Mouse (Mus musculus) thymus, adult 2 months (tissue): ENCODE measurements around the gene Parg. TPM values are rescaled to one million over a fixed set of nuclear protein-coding genes. Genes with fewer than 3 reads are reported as not detected.
"Not testable (repeated sequence)": the region's sequence is repeated elsewhere in the genome, so short reads cannot be mapped to it uniquely, and the experiment has no call there.

Experiments used
- DNase-seq: peaks from one replicate; pipeline ENCODE4 v3.0.0; 2021
- H3K27ac ChIP-seq: fragments of 200-500 bp; 2 replicates; pipeline ENCODE4 v1.5.1; 2012; ENCODE audit warnings: low read length, control low read depth; ENCODE audit not compliant: control insufficient read depth, insufficient read depth
- H3K27me3 ChIP-seq: fragments of 200-500 bp; 2 replicates; pipeline ENCODE4 v1.6.1; 2012; ENCODE audit warnings: mild to moderate bottlenecking, low read length, moderate library complexity, mixed read lengths; ENCODE audit not compliant: control insufficient read depth, insufficient read depth
- H3K36me3 ChIP-seq: fragments of 200-500 bp; 2 replicates; pipeline ENCODE4 v1.6.1; 2012; ENCODE audit warnings: mild to moderate bottlenecking, low read length, moderate library complexity; ENCODE audit not compliant: control insufficient read depth, insufficient read depth
- H3K4me1 ChIP-seq: fragments of 200-500 bp; replicated peaks from 2 replicates; pipeline ENCODE4 v1.6.1; 2012; ENCODE audit warnings: low read length; ENCODE audit not compliant: control insufficient read depth, insufficient read depth
- H3K4me3 ChIP-seq: fragments of 200-500 bp; 2 replicates; pipeline ENCODE4 v1.5.1; 2012; ENCODE audit warnings: mild to moderate bottlenecking, low read length, control low read depth, moderate library complexity; ENCODE audit not compliant: control insufficient read depth, insufficient read depth
- CTCF ChIP-seq: fragments of 200-500 bp; IDR thresholded peaks from 2 replicates; pipeline ENCODE4 v1.5.1; 2012; ENCODE audit warnings: mild to moderate bottlenecking, control low read depth, low read length, moderate library complexity, borderline replicate concordance; ENCODE audit not compliant: control insufficient read depth, poor library complexity, insufficient read depth; ENCODE audit errors: extremely low read depth
- POLR2A ChIP-seq: fragments of 200-500 bp; IDR thresholded peaks from 2 replicates; pipeline ENCODE4 v1.6.1; 2012; ENCODE audit warnings: mild to moderate bottlenecking, low read length, control low read depth, moderate library complexity; ENCODE audit not compliant: control insufficient read depth, poor library complexity, insufficient read depth; ENCODE audit errors: extremely low read depth
- WGBS: fragments of 180-500 bp; shearing (Covaris S2); methylation state at CpG from one replicate; pipeline ENCODE4 v1.1.7; 2018; 5-methylcytosine and 5-hydroxymethylcytosine counted together
- polyA plus RNA-seq: library from polyadenylated mRNA; depleted of rRNA; stranded (reverse); fragments of >200 nt; gene quantifications from 2 replicates; pipeline ENCODE4 v1.2.3, GENCODE M21; 2012

The Parg gene
- polyA plus RNA-seq, 1 experiment: 9.0 TPM

DNA sequence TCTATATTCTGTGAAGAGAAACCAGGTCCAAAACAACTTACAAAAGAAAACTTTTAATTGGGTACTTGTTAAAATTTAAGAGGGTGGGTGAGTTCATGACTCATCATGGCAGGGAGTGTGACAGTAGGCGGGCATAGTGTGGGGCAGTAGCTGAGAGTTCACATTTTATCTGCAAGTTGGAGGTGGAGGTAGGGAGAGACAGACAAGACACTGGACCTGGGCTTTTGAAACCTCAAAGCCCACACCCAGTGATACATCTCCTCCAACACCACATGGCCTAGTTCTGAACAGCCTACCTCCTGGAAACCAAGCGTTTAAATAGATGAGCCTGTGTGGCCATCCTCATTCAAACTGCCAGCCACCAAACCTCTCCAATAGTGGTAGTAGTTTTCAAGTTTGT is 26.4 kb upstream of the Parg start:
- TF ChIP-seq CTCF (no peak), POLR2A (no peak)
- no peak for DNase-seq
- H3K36me3 ChIP-seq: peaks cover 43% of the 10 kb centered on the region
- no peaks in the 10 kb centered on the region for H3K27me3 ChIP-seq
- no peaks in the 10 kb centered on the region for H3K4me1 ChIP-seq
- WGBS: 97% methylated on average over 2 of the region's 2 CpGs
- no peak overlapping the region for H3K27ac ChIP-seq
- H3K4me3 ChIP-seq: no peak overlapping the region

DNA sequence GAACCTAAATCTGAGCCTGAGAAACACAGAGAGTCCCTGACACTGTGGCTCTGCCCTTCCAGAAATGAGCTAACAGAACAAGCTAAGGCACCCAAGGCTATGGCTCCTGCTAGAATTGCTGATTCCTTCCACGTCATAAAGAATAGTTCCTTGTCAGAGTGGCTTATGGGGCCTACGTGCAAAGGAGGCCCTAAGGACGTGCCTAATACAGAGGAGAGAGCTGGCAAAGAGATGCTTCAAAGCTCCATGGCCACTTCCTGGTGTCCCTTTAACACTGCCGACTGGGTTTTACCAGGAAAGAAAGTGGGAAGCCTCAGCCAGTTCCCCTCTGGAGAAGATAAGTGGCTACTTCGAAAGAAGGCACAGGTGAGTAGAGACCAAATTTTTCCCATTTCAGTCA is 25.2 kb upstream of the Parg start:
- H3K27ac ChIP-seq, H3K4me1 ChIP-seq, H3K4me3 ChIP-seq, H3K27me3 ChIP-seq, DNase-seq: not testable (repeated sequence)
- 95% methylated on average over 5 of the region's 5 CpGs for WGBS
- peaks cover 55% of the 10 kb centered on the region for H3K36me3 ChIP-seq

DNA sequence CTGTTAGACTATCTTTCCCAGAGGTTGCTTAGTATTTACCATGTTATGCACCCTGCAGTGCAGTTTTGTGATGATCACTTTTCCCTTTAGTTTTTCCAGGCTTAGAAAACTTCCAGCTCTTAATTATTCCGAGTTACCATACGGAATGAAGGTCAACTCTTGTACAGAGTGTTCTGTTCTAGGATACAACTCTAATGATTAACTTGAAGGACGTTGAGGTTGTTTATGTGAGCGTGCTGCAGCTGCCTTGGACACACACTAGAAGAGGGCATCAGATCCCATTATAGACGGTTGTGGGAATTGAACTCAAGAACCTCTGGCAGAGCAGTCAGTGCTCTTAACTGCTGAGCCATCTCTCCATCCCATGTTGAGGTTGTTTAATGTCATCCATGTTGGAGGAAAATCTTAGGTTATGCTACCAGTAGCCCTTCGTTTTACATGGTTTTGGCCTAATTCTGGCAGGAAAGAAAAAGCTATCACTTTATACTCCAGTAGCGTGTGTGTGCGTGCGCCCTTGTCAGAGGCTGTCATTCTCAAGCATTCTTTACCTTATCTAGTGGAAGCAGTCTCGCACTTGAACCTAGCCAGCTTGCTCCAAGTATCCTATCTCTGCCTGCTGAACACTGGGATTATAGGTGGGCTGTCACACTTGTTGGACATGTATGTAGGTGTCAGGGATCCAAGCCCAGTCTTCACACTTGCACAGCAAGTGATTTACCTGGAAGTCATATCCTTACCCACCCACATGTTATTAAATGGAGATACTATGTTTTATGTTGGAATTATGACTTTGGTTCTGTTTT is 22.2 kb upstream of the Parg start:
- no peaks in the 10 kb centered on the region for H3K27me3 ChIP-seq
- no peak overlapping the region for H3K27ac ChIP-seq
- no peak overlapping the region for H3K4me3 ChIP-seq
- TF ChIP-seq CTCF (no peak), POLR2A (no peak)
- peaks cover 52% of the 10 kb centered on the region for H3K36me3 ChIP-seq
- no peaks in the 10 kb centered on the region for H3K4me1 ChIP-seq
- 96% methylated on average over 10 of the region's 10 CpGs for WGBS
- DNase-seq: no peak

DNA sequence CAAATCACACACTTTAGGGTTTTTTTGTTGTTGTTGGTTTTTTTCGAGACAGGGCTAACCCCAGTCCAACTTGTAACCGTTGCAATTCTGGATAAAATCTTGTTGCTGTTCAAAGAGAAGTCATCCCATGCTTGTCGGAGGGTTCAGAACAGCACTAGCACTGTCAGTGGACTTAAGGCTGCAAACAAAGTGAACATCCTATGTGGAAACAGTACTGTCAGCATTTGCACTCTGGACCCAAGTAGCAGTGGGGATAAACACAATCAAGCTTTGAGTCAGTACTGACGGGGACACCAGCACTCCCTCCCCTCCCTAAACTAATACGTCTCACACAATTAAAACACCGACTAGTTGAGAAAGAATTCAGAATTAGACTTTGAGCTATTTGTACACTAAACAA is 20.9 kb upstream of the Parg start:
- no peaks in the 10 kb centered on the region for H3K4me1 ChIP-seq
- DNase-seq: no peak
- H3K27ac ChIP-seq: no peak overlapping the region
- H3K4me3 ChIP-seq: no peak overlapping the region
- WGBS: 89% methylated on average over 6 of the region's 6 CpGs
- peaks cover 51% of the 10 kb centered on the region for H3K36me3 ChIP-seq
- no peaks in the 10 kb centered on the region for H3K27me3 ChIP-seq
- TF ChIP-seq POLR2A (no peak), CTCF (no peak)

DNA sequence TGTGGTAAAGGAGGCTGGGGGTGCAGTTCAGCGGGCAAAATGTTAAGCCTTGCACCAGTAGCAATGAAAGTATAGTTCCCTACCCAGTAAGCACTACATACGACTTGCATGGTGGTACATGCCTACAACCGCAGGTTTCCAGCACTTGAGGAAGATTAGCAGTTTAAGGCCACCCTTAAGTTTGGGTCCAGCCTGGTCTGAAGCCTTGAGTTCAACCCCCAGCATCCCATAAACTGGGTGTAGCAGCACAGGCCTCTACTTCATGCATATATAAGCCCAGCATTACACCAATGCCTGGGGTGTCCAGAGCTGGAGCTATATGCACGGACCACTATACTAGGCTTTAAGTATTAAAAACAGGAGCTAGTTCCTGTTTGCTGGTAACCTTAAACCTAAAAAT is 17.9 kb upstream of the Parg start:
- H3K27me3 ChIP-seq: no peaks in the 10 kb centered on the region
- H3K36me3 ChIP-seq: peaks cover 80% of the 10 kb centered on the region
- WGBS: 95% methylated on average over 4 of the region's 4 CpGs
- H3K27ac ChIP-seq: no peak overlapping the region
- TF ChIP-seq POLR2A (no peak), CTCF (no peak)
- DNase-seq: no peak
- no peaks in the 10 kb centered on the region for H3K4me1 ChIP-seq
- H3K4me3 ChIP-seq: no peak overlapping the region

DNA sequence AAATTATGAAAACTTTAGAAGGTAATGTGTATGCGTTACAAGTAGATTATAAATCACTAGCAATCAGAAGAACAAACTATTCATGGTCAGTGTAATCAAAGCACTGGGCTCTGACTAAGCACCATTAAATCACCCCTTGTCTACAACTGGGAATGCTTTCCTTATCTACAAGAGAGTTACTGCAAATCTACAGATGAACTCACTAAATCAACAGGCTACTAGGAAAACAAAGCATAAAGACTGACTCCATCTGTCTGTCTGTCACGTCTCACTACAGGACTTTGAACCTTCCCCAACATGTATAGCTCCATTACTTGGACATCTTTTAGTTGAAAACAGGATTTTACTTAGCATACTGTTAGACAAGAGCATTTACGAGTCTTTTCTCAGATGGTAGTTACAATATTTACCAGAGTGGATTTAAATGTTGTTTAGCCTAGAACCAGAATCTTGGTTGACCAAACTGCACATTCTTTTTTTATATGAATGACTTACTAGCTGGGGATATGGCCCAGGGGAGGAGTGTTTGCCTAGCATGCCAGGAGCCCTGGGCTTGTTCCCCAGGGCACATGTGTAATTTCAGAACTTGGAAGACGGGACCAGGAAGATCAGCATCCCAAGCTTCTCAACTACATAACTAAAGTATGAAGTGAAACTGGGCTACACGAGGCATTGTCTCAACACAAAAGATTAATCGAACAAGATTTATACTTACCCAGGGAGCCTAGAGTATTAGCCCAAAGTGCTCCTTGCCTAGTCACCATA is 10.9 kb upstream of the Parg start:
- H3K4me1 ChIP-seq: no peaks in the 10 kb centered on the region
- H3K36me3 ChIP-seq: peaks cover 75% of the 10 kb centered on the region
- TF ChIP-seq POLR2A: no peak
- no peak for TF ChIP-seq CTCF
- WGBS: 97% methylated on average over 6 of the region's 6 CpGs
- no peak overlapping the region for H3K4me3 ChIP-seq
- no peak for DNase-seq
- H3K27ac ChIP-seq: no peak overlapping the region
- H3K27me3 ChIP-seq: no peaks in the 10 kb centered on the region
